Mouse (Mus musculus): ENCODE results near the gene 4933406M09Rik.

DNA sequence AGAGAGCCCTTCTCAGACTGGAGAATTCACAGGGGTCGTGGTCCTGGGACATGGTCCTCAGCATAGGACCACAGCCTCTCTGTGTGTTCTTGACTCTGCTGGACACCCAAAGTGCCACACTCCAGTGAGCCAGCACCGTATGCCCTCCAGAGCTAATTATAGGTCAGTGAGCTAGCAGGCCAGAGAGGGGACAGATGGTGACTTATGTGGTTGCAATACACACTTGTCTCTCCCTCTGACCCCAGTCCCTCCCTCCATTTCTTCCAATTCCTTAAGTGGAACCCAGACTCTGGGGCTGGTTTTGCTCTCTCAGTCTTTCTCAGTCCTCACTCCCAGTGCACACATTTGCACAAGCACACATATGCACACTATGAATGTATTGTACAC lies 43.5 kb upstream of the 4933406M09Rik start:
- TF ChIP-seq CTCF (IDR thresholded peaks at IDR 0.05; ENCODE audit: borderline replicate concordance, extremely low read depth, insufficient read depth, insufficient read length) = no peak
- no peak for TF ChIP-seq POLR2A (IDR thresholded peaks at IDR 0.05; ENCODE audit: borderline replicate concordance, extremely low read depth, insufficient read depth, insufficient read length, poor library complexity, severe bottlenecking)
